Mouse (Mus musculus): ENCODE measurements around the gene Ror1. TPM values are rescaled to one million over a fixed set of nuclear protein-coding genes. Genes with fewer than 3 reads are reported as not detected.

Ror1 gene
- total RNA-seq, 1 experiment, result 2.2 TPM

DNA sequence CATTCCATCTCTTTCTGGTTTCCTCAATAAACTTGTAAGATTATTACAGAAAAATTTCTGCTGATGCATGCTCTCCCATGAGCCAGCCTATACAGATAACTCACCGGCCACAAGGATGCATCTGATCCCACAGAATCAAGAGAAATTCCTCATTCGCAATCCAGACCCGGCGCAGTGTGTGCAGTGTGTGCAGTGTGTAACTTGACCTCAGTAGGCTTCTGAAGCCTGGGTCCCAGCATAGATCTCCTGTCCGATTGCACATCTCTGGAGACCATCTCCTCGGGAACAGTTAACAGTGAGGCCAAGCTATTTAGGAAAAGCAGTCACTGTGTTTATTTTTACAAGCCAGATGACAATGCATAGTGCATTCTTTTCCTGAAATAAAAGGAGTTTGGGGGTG lies 280.6 kb downstream of the Ror1 start:
- Histone ChIP-seq H3K4me3 (ENCODE audit: insufficient read depth in 1 of 2, low read depth in 1 of 2, low read length in 2 of 2, poor library complexity in 1 of 2, severe bottlenecking in 1 of 2) (no peak overlapping the region), H3K27ac (ENCODE audit: insufficient read depth, low read depth, low read length, poor library complexity, severe bottlenecking) (no peak overlapping the region)

GRCm38 (mm10) chr4:100377231-100377630 lies 281.6 kb downstream of the Ror1 start:
- H3K27ac ChIP-seq (ENCODE audit: insufficient read depth, low read depth, low read length, poor library complexity, severe bottlenecking), result no peak overlapping the region
- no peaks in the 10 kb centered on the region for H3K36me3 ChIP-seq (ENCODE audit: control insufficient read depth, insufficient read depth, low read length, poor library complexity, severe bottlenecking)
- no peak overlapping the region for H3K4me3 ChIP-seq (ENCODE audit: insufficient read depth in 1 of 2, low read depth in 1 of 2, low read length in 2 of 2, poor library complexity in 1 of 2, severe bottlenecking in 1 of 2)
- in situ Hi-C loops (cut with MboI; ENCODE audit: low sequenced_read_pairs in 2 of 2, unreplicated experiment in 2 of 2), result no loop called here
- H3K9me3 ChIP-seq (ENCODE audit: control insufficient read depth, insufficient read depth, low read depth, low read length), result no peaks in the 10 kb centered on the region
- TF ChIP-seq ZC3H11A (IDR thresholded peaks at IDR 0.05; ENCODE audit: borderline replicate concordance, low read depth, low read length) (no peak), CHD2 (IDR thresholded peaks at IDR 0.05; ENCODE audit: low read depth, low read length) (no peak), HCFC1 (IDR thresholded peaks at IDR 0.05; ENCODE audit: borderline replicate concordance, insufficient read depth, low read length) (no peak), MAFK (IDR thresholded peaks at IDR 0.05; ENCODE audit: insufficient read depth, low read depth, low read length) (no peak), ZNF384 (IDR thresholded peaks at IDR 0.05; ENCODE audit: low read depth, low read length) (no peak)
- H3K4me1 ChIP-seq (ENCODE audit: control insufficient read depth in 2 of 2, insufficient read depth in 2 of 2, low read length in 2 of 2, poor library complexity in 1 of 2), result no peaks in the 10 kb centered on the region
- DNase-seq (ENCODE audit: low read depth, low spot score), result no peak
- H3K9ac ChIP-seq (ENCODE audit: insufficient read depth, low read depth, low read length, poor library complexity, severe bottlenecking), result no peak overlapping the region

More for the DNA sequence above, 280.6 kb downstream of the Ror1 start:
- no peak for DNase-seq (ENCODE audit: low read depth, low spot score)
- no peaks in the 10 kb centered on the region for H3K4me1 ChIP-seq (ENCODE audit: control insufficient read depth in 2 of 2, insufficient read depth in 2 of 2, low read length in 2 of 2, poor library complexity in 1 of 2)
- TF ChIP-seq MAFK (IDR thresholded peaks at IDR 0.05; ENCODE audit: insufficient read depth, low read depth, low read length) (no peak), ZC3H11A (IDR thresholded peaks at IDR 0.05; ENCODE audit: borderline replicate concordance, low read depth, low read length) (no peak), CHD2 (IDR thresholded peaks at IDR 0.05; ENCODE audit: low read depth, low read length) (no peak), ZNF384 (IDR thresholded peaks at IDR 0.05; ENCODE audit: low read depth, low read length) (no peak), HCFC1 (IDR thresholded peaks at IDR 0.05; ENCODE audit: borderline replicate concordance, insufficient read depth, low read length) (no peak)
- in situ Hi-C loops (cut with MboI; ENCODE audit: low sequenced_read_pairs in 2 of 2, unreplicated experiment in 2 of 2), result no loop called here
- no peaks in the 10 kb centered on the region for H3K9me3 ChIP-seq (ENCODE audit: control insufficient read depth, insufficient read depth, low read depth, low read length)
- H3K9ac ChIP-seq (ENCODE audit: insufficient read depth, low read depth, low read length, poor library complexity, severe bottlenecking), result no peak overlapping the region
- H3K36me3 ChIP-seq (ENCODE audit: control insufficient read depth, insufficient read depth, low read length, poor library complexity, severe bottlenecking), result no peaks in the 10 kb centered on the region

DNA sequence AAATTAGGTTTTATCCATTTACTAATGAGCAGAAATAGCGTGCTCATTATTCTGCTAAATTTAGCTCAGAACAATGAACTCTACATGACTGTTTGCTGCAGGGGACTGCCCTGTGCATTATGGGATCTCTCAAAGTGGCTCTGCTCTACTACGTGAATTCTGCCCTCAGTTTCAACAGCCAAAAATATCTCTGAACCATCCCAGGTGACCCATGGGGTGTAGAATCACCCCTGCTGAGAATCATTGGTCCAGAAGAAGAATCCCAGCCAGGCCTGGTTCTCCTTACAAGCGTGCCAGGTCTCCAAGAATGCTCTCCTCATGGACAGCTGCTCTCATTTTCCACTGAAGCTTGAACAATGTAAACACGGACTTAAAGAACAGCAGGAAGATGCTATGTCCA lies 282.4 kb downstream of the Ror1 start:
- Histone ChIP-seq H3K9me3 (ENCODE audit: control insufficient read depth, insufficient read depth, low read depth, low read length) (no peaks in the 10 kb centered on the region), H3K36me3 (ENCODE audit: control insufficient read depth, insufficient read depth, low read length, poor library complexity, severe bottlenecking) (no peaks in the 10 kb centered on the region), H3K4me1 (ENCODE audit: control insufficient read depth in 2 of 2, insufficient read depth in 2 of 2, low read length in 2 of 2, poor library complexity in 1 of 2) (no peaks in the 10 kb centered on the region), H3K4me3 (ENCODE audit: insufficient read depth in 1 of 2, low read depth in 1 of 2, low read length in 2 of 2, poor library complexity in 1 of 2, severe bottlenecking in 1 of 2) (no peak overlapping the region), H3K9ac (ENCODE audit: insufficient read depth, low read depth, low read length, poor library complexity, severe bottlenecking) (no peak overlapping the region), H3K27ac (ENCODE audit: insufficient read depth, low read depth, low read length, poor library complexity, severe bottlenecking) (no peak overlapping the region)
- in situ Hi-C loops (cut with MboI; ENCODE audit: low sequenced_read_pairs in 2 of 2, unreplicated experiment in 2 of 2), result no loop called here
- no peak for DNase-seq (ENCODE audit: low read depth, low spot score)
- TF ChIP-seq ZNF384 (IDR thresholded peaks at IDR 0.05; ENCODE audit: low read depth, low read length) (no peak), HCFC1 (IDR thresholded peaks at IDR 0.05; ENCODE audit: borderline replicate concordance, insufficient read depth, low read length) (no peak), CHD2 (IDR thresholded peaks at IDR 0.05; ENCODE audit: low read depth, low read length) (no peak), MAFK (IDR thresholded peaks at IDR 0.05; ENCODE audit: insufficient read depth, low read depth, low read length) (no peak), ZC3H11A (IDR thresholded peaks at IDR 0.05; ENCODE audit: borderline replicate concordance, low read depth, low read length) (no peak)

DNA sequence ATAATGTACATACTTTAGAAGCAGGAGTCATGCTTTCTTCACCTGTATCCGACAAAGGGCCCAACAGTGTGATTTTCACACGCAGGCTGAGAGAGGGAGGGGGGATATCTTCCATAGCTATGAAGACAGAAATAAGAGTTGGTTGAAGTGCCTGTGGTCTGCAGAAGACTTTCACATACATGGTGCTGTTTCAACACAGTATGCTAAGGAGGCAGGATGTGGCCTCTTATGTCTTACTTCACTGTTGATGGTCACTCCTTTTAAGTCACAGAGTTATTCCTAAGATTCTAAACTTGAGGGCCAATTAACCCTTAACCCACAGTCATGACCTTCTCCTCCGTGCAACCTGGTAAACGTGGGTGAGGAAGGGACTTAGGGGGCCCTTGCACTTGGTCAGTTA lies 286.2 kb downstream of the Ror1 start:
- DNase-seq (ENCODE audit: low read depth, low spot score), result no peak
- Histone ChIP-seq H3K27ac (ENCODE audit: insufficient read depth, low read depth, low read length, poor library complexity, severe bottlenecking) (no peak overlapping the region), H3K4me3 (ENCODE audit: insufficient read depth in 1 of 2, low read depth in 1 of 2, low read length in 2 of 2, poor library complexity in 1 of 2, severe bottlenecking in 1 of 2) (no peak overlapping the region), H3K9me3 (ENCODE audit: control insufficient read depth, insufficient read depth, low read depth, low read length) (no peaks in the 10 kb centered on the region), H3K9ac (ENCODE audit: insufficient read depth, low read depth, low read length, poor library complexity, severe bottlenecking) (no peak overlapping the region), H3K36me3 (ENCODE audit: control insufficient read depth, insufficient read depth, low read length, poor library complexity, severe bottlenecking) (no peaks in the 10 kb centered on the region), H3K4me1 (ENCODE audit: control insufficient read depth in 2 of 2, insufficient read depth in 2 of 2, low read length in 2 of 2, poor library complexity in 1 of 2) (no peaks in the 10 kb centered on the region)
- in situ Hi-C loops (cut with MboI; ENCODE audit: low sequenced_read_pairs in 2 of 2, unreplicated experiment in 2 of 2), result no loop called here
- no peak for TF ChIP-seq CHD2 (IDR thresholded peaks at IDR 0.05; ENCODE audit: low read depth, low read length)
- no peak for TF ChIP-seq MAFK (IDR thresholded peaks at IDR 0.05; ENCODE audit: insufficient read depth, low read depth, low read length)
- TF ChIP-seq HCFC1 (IDR thresholded peaks at IDR 0.05; ENCODE audit: borderline replicate concordance, insufficient read depth, low read length), result no peak
- no peak for TF ChIP-seq ZC3H11A (IDR thresholded peaks at IDR 0.05; ENCODE audit: borderline replicate concordance, low read depth, low read length)
- no peak for TF ChIP-seq ZNF384 (IDR thresholded peaks at IDR 0.05; ENCODE audit: low read depth, low read length)
